Mouse (Mus musculus) spleen, postnatal 0 days (tissue): ENCODE measurements around the gene Ankrd45. TPM values are rescaled to one million over a fixed set of nuclear protein-coding genes. Genes with fewer than 3 reads are reported as not detected.

Source experiments
- polyA plus RNA-seq: library from polyadenylated mRNA; unstranded; fragments of >200 nt; fragmentation: Nextera tagmentation; extraction: Ambion mirVana; gene quantifications from 2 replicates; pipeline ENCODE4 v1.2.1, GENCODE M21; 2015

The Ankrd45 gene
- polyA plus RNA-seq: not detected in 2 replicates

DNA sequence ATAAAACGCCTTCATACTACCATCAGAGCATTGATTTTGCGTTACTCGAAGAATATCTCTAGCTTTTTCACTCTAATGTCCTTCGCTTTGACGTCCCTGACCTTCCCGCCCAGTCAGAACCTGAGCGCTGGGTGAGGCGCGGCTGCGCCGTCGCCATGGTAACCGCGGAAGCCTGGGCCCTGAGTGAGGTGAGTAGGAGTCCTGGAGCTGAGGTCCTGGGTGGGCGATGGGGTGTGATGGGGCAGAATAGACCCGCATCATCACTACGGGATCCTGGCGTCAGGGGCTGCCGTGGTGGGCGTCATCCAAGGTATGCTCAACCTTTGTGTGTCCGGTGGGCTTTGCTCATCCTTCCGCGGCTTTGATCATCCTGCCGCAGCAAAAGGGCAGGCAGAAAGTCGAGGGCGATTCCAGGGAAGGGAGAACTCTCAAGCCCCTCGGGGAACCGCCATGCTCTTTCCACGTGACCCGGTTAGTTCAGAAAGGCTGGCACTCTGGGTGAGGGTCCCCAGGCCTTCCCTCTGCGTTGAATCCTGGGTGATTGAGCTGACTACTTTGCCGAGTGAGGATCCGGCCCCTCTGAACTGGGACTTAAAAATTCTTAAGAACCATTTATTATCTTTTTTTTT lies at the start of gene Ankrd45:
Ankrd45 (plus strand) TSS at position 161 of the 629 bp plus-strand sequence.

DNA sequence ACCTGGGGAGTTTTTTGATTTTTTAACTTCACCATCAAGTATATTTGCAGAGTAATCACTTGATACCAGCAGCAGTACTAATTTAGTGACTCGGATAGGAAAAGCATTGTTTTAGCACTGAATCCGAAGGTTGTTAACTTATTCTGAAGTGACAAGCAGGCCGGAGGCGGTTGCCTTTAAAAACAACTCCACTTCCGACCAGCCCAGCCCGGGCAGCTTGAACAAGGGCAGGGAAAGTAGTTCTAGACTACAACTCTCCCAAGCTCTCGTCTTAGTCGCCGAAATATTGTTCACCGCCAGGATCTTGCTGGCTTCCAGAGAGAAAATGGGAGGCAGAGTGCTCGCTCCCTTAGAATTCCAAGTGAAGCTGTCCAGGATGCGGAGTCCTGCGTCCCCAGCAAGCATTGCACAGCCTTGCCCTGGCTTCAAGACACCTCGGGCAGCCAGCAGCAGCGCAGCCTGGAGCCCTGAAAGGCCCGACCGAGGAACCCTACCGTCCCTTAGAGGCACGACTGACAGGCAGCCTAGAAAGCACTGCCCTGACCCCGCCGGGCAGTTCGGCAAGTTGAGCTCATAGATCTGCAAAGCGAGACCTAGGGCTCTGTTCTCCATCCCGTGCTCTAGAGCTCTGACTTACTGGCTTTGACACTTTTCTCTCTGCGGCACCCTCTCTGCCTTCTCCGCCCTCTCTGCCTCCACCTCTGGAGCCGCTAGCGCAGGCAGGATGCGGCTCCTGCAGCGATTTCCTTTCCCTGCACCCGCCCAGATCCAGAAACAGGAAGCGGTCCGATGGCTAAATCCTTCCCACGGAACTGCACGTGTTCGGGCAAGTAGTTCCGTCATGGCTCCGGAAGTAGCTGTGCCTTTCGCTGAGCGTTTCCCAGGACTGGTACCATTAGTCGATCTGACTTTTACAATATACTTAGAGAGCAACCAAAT lies 11.5 kb upstream of the Ankrd45 start, which contains the start of gene Klhl20:
Klhl20 (minus strand) TSS at position 786 of the 939 bp plus-strand sequence.

DNA sequence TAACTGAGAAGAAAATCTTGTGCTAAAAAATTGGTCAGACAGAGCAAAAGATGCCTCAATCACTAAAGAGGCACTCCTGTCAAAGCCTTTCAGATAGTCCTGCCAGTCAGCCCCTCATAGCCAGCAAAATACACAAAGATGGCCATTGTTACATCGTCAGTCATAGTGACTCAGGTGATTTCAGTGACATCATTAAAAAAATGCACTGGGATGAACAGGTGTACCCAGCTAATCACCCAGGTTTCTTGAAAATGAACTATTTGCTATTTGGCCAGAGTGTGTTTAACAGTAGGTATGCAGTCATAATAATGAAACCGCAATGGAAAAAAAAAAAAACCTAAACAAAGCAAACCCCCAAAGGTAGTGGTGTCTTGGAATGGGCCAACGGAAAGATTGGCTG lies 16.7 kb downstream of the Ankrd45 start, which contains the start of gene Tex50:
Tex50 (minus strand) TSS at position 101 of the 400 bp plus-strand sequence.

Other genes with a start within 250 kb of the Ankrd45 start
- gene Rc3h1, start 236.3 kb upstream of the Ankrd45 start, polyA plus RNA-seq: 5.8 and 6.1 TPM in 2 replicates
- gene Serpinc1, start 164.1 kb upstream of the Ankrd45 start, polyA plus RNA-seq: 1.4 and 1.5 TPM in 2 replicates
- 1.9 and 3.0 TPM in 2 replicates for gene Zbtb37, start 107.8 kb upstream of the Ankrd45 start, polyA plus RNA-seq
- 29.9 and 30.6 TPM in 2 replicates for gene Dars2, start 72.0 kb upstream of the Ankrd45 start, polyA plus RNA-seq
- gene Cenpl, start 72.0 kb upstream of the Ankrd45 start, polyA plus RNA-seq: 40.3 and 47.8 TPM in 2 replicates
- 8.1 and 8.2 TPM in 2 replicates for gene Klhl20, start 11.2 kb upstream of the Ankrd45 start, polyA plus RNA-seq
- not detected in 2 replicates for gene Tex50, start 16.6 kb downstream of the Ankrd45 start, polyA plus RNA-seq
- gene Prdx6, start 108.5 kb downstream of the Ankrd45 start, polyA plus RNA-seq: 416 and 422 TPM in 2 replicates